Mouse (Mus musculus) cerebellum, adult 9-10 months (tissue): ENCODE measurements around the gene Gas6.

Experiments used
- DNase-seq: peaks from one replicate; pipeline ENCODE4 v3.0.0; 2022

Gene Gas6

DNA sequence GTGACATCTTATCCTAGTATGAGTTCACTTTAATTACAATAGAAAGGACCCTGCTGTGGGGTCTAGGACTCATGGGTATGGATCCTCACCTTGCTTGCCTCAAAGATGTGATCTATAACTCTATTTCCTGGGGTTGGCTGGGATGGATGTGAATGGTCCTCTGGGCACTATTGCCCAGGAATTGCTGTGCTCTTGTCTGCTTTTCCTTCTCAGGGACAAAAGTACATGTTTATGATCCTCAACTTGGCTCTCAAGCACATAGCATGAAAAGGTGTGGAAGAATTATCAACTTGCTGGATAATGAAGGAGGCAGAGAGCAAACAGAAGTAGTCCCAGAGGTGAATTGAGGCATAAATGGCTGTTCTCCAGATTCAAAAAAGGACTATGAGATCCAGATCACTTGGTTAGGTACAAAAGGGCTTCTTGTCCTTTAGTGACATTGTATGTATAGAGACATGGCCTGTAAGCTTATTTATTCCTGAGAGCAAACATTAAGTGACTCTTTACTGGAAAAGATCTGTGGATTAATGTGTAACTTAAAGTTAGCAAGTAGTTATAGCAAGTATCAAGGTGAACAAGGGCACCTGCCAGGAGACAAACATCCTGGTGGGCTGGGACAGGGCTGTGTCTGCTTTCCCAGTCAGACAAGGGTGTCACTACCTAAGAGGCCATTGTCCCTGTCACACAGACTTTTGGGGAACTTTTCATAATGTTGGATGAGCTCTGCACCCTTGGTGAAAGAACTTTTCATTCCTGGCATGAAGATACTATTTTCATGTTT, 10.8 kb upstream of the Gas6 start:
- DNase-seq, result no peak

- no peak for DNase-seq
These were observed 9.8 kb upstream of the Gas6 start for GRCm38 (mm10) chr8:13503936-13504606.

DNA sequence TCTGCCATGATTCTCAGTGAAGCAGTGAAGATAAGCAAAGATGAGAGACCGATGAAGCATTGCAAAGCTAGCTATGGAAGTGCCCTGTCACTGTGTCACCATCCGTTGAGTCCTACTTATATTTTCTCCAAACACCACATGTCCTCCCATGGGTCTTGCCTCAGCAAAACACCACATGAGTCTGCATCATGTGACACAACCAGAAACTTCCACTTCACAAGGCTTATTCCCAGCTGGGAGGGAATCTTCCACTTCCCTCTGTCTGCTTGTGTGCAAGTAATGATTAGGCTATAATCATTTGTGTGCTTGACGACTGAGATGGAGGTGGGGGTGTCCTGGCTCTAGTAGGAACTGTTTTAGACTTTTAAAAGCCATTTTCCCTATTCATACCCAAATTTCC, 6.9 kb upstream of the Gas6 start:
- no peak for DNase-seq

DNA sequence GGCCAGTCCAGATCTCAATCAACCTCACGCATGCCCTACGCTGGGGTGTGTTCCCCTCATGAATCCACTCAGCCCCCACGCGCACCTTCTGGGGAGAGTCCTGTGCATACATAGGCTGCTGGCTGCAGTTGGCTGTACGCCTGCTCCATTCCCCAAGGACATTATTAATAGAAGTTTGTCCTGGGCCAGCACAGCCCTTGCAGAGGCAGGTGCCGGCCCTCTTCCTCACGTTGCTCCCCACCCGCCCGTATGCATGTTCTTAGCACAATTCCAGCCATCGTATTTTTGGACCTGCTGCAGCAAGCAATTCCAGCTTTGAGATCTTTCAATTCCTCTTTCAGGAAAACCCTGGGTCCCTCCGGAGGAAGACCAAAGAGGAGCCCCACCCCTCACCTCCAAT, 1.3 kb downstream of the Gas6 start:
- DNase-seq, result peak; percentile 54

DNA sequence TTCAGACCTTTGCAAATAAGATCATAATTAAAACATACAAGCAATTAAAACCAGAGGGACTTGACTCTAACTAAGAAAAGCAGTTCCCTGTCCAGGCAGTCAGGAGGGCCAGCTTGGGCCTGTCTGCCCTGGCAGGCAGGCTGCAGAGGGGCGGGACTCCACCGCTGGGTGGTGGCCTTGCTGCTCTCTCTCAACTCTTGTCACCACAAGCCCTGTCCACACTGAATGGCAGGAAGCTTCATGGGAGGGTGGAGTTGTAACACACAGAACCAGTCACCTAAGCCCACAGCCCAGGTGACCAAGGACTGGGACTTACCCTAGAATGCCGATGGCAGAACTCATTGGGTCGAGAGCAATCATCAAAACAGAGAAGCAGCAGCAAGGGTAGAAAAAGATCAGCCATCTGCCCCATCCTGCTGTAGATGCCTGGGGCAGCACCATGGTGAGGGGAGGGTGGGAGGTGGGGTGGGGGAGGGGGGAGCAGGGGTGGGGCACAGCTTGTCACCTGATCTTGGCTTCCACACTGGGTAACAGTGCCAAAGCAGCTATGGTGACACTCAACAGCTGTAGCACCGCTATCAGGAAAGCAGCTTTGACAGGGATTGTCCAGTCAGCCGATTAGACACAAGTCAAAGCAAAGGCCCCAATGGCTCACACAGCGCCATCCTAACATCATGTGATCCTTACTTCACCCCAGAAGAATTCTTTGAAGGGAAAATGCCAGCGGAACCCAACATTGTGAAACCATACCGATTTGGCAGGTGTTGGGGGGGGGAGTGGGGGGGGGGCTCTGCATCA, 1.9 kb downstream of the Gas6 start:
- no peak for DNase-seq

DNA sequence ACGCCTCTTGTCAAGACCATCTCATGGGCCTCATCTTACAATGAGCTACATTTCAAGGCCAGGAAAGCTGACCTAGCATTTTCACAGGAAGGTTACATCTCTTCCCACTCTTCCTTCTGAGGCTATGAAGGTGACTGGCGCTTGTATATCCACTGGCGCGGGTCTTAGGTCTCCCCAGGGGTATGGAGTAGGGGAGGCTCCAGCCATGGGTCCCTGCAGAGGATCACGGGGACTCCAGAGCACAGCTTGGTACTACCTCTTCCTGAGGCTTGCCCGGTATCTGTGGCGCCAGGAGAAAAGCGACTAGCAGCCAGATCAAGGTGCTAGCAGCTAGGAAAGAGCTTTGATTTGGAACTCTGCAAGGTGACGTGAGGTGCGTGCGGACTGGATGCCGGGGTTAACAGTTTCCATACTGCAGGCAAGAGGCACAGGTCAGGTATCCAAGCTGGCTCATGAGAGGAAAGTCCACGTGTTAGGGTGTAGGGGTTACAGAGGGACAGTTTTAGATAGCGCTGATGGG, 2.7 kb downstream of the Gas6 start:
- no peak for DNase-seq

- no peak for DNase-seq
These were observed 4.0 kb downstream of the Gas6 start for GRCm38 (mm10) chr8:13489986-13490910.

DNA sequence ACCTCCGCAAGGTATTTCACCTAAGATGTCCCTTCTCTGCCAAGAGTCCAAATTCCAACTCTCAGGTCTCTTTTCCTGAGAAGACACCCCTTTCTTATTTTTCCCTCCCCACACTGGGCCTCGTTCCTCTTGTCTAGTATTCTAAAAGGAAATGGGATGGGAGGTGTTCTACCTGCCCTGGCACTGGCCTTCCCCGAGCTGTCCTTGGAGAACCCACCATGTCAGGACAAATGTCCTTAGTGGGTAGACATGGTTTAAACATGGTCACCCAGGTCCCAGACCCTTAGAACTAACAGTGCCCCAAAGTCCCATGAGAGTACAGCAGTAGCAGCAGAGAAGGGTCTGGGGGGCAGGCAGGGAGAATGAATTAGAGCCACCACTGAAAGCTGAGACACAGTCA, 4.9 kb downstream of the Gas6 start:
- DNase-seq, result no peak

DNA sequence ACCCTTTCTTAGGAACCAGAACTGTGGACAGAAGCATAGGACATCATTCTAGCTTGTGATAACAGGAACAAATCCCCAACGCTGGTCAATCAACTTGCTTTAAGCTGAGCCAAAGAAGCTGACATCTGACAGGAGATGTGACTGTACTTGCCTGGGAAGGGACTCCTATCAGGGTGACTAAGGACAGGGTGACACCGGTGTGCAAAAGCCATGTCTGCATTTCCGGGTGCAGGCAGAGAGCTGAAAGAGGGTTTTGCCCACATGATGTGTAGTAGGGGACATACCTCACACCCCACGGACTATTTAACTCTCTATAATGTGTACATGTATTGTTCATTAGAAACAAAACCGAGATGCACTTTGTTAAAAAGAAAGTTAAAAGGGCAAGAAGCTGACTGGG, 11.1 kb downstream of the Gas6 start:
- DNase-seq, result no peak

DNA sequence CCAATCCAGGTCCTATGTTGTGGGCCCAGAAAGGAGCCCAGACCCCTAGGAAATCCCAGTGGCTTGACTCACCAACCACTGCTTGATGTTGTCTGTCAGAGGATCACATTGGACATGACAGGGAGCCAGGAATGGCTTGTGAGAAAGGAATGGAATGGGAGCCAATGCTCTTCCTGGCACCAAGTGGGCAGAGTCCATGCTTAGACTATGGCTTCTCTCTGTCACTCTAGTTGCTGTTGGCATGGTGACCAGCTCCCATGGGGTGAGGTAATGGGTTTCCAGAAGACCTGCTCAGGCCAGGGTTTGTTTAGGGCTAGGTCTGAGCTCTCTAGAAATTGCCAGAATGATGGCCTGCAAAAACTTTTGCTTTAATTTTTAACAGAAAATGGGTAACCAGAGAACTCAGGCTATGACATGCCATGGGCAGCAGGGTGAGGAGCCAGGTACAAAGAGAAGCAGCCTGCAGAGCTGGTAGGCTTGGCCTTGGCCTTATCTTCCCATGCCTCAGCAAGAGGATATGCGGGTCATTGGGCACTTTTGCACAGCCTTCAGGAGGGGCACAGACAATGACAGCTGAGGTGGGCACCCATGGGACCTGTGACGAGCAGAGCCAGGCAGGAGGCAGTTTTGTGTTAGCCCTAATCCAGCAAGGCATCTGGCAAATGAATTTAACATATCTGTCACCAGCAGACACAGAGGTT, 12.0 kb downstream of the Gas6 start:
- DNase-seq, result peak; percentile 45

- no peak for DNase-seq
These were observed 12.7 kb downstream of the Gas6 start for GRCm38 (mm10) chr8:13481596-13481995.

GRCm38 (mm10) chr8:13481089-13481554, 13.2 kb downstream of the Gas6 start:
- DNase-seq, result no peak

- no peak for DNase-seq
These were observed 18.4 kb downstream of the Gas6 start for GRCm38 (mm10) chr8:13475892-13476291.

GRCm38 (mm10) chr8:13472284-13472683, 22.0 kb downstream of the Gas6 start:
- no peak for DNase-seq

DNA sequence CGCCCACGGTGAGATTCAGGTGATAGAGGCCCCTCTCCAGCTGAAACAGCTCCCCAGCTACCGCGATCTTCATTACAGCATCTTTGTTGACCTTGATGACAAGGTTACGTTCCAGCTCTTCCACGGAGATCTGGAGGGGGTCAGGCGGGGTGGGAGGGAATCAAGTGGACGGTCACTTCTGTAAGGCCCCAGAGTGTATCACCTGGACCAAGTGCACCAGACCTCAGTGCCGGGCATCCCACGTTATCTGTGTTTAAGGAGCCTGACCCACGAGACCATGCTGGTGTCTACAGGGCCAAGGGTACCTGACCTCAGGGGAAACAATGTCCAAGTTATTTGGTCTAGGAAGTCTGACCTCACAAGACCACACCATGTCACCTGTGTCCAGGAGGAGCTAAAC, 22.8 kb downstream of the Gas6 start:
- no peak for DNase-seq

DNA sequence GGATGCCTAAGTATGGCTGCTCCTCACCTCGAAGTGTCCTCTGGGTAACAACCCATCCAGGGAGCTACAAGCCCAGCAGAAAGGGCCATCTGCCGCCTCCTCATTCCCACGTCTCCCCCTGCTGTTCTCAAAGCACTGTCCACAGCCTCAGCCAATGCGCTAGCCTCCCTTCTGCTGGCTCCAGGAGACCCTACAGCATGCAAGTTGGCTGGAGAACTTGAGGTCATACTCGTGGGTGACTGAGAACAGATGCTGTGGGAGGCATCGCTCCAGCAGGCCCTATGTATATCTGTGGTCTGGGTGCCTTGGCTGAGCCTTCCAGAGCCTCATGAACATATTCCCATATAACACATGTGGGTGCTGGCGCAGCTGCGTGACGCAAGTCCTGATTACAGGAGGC, 25.6 kb downstream of the Gas6 start:
- no peak for DNase-seq

GRCm38 (mm10) chr8:13466989-13467388, 27.3 kb downstream of the Gas6 start:
- DNase-seq, result no peak

DNA sequence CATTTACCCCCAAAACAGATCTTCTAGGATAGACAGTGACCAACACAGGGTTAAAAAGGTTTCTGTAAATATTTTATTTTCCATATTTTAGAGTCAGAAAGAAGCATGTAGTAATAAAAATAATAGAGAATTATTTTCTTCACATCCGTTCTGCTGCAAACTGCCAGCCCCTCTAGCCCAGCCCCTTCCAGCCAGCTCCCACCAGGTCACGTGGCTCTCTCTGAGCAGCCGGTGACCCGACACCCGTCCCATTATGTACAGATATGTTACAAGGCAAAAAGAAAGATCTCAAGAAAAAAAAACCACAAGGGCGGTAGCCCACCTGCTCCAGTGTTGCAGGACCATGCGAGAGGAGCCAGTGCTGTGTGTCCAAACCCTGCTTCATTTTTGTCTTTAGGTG, 29.0 kb downstream of the Gas6 start:
- no peak for DNase-seq

- DNase-seq, result no peak
These were observed 31.9 kb downstream of the Gas6 start for GRCm38 (mm10) chr8:13462392-13462791.

- DNase-seq, result peak; percentile 70
These were observed 32.4 kb downstream of the Gas6 start for GRCm38 (mm10) chr8:13461843-13462242.

- no peak for DNase-seq
These were observed 33.1 kb downstream of the Gas6 start for GRCm38 (mm10) chr8:13461085-13461765.
